Mouse (Mus musculus): Measurements from ENCODE around the gene Zfp362.

The Zfp362 gene

DNA sequence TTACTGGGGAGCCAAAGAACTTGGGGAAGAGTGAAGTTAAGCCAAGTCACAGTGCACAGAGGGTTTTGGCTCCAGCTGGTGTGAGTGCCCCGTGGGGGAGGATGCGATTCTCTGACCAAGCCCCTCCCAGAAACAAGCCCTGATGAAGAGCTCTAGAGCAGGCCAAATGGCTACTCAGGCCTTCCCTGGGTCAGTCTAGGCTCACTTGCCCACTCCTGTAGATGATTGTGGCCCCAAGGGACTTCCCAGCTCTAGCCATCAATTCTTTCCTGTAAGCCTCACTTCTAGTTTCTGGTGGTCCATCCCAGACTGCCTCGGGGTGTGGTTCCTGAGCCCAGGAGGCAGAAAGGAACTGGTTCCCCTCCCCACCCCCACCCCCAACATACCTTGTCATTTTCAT is 50.8 kb downstream of the Zfp362 start, which contains the start of gene A3galt2:
Gene A3galt2, plus strand, starts transcription at position 301 of the 400 bp plus-strand sequence.
- no peak for DNase-seq

DNA sequence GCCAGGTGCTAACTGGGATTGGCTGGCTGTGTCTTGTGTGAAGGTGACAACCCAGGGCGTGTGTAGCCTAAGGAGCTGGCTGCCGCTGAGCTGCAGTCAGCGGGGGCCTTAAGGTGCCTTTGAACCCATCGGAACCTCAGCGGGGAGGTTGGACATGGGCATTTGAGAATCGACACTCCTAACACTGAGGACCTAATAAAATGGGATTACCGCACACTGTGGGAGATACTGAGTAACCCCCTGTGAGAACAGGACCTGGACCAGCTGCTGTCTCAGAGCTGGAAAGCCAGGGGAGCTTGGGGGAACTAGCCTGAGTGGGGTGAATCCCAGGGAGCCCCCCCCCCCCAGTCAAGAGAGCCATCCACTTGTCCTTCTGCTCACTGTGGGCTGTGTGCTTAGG is 52.3 kb downstream of the Zfp362 start:
- DNase-seq = no peak

GRCm38 (mm10) chr4:128752031-128752757 is 53.7 kb downstream of the Zfp362 start:
- DNase-seq = no peak

GRCm38 (mm10) chr4:128751006-128751405 is 54.8 kb downstream of the Zfp362 start:
- no peak for DNase-seq

DNA sequence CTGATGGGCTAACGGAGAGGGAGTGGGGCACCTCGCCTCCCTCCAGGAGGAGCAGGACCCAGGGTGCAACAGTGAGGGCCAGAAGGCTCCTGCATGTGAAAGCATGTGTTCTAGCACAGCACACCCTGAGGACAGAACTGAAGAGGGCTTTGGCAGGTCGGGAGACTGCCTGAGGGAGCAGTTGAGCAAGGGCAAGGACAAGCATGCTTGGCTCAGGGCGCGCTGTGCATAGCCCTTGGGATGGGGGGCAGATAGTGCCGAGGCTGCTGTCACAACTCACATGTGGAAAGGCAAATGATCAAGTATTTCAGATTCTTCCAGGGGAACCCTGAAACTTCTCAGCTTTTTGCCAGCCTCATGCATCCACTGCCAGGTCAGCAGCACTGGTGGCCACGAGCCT is 57.5 kb downstream of the Zfp362 start:
- DNase-seq = no peak

GRCm38 (mm10) chr4:128747614-128748270 is 58.1 kb downstream of the Zfp362 start:
- no peak for DNase-seq

DNA sequence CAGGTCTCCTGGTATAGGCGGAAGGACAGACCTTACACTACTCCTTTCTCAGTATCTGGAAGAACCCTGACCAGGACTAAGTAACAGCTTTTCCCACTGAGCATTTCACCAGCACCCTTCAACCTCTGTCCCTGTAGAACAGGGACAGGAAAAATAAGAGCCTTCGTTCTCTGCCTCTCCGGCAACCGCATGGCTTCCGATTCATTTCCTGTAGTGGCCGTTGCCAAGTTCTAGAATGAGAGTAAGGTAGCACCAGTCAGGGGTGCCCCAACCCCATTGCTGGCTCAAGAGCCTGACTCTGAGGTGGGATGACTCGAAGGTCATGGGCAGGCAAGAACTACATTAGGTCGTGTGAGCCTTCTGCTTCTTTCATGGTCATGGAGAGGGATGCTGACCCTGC is 60.7 kb downstream of the Zfp362 start:
- DNase-seq = no peak

GRCm38 (mm10) chr4:128743031-128743626 is 62.7 kb downstream of the Zfp362 start:
- no peak for DNase-seq

- no peak for DNase-seq
These were observed 63.4 kb downstream of the Zfp362 start for GRCm38 (mm10) chr4:128742379-128742970.

- DNase-seq = no peak
These were observed 63.9 kb downstream of the Zfp362 start for GRCm38 (mm10) chr4:128741906-128742305.

DNA sequence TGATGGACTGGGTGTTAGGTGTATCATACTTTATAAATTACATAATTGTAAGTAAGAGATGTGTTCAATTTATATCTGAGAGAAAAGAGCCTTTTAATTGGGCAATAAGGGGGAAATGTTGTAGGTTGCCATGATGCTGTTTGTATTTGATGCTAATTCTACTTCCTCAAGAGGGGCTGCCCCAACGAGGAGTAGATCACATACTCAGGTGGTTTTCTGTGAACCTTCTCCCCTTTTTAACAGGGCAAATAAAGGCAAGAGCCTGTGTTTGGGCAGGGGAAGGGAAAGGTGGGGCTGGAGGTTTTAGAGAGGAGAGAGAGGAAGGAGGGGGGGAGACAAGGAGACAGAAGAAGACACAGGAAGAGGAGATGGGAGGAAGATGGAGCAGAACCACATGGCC is 65.0 kb downstream of the Zfp362 start:
- DNase-seq = no peak

DNA sequence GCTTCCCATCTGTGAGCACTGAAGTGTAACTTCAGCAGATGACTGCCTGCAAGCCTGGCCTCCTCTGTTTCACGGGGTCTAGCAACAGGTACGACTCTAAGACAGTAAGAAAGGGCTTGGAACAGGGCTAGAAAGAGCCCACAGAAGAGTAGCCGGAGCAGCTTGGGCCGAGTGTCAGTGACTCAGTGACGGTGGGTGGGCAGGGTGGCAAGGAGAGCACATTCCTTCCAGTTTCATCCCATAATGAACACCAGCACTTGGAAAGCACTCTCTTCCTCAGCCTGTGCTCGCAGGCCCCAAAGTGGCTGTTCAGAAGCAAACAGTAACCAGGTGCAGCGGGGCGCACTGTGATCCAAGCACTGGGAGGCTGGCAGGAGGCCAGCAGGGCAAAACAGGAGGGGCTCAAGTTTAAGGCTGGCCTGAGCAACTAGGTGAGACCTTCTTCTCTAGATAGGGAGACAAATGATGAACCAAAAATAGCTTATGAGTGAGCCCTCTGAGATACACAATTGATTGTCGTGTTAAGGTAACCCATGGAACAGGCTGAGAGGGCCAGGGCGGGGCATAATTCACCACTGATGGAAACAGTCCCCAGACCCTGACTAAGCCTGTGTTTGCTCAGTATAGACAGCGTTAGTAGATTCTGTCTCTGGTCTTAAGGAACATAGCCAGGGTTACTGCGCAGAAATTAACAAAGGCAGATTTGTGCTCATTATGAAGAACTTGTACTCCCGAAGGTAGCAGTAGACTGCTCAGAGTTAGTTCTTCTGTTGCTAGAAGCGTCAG is 67.8 kb downstream of the Zfp362 start:
- DNase-seq = no peak

GRCm38 (mm10) chr4:128737137-128737589 is 68.7 kb downstream of the Zfp362 start:
- DNase-seq = no peak

- DNase-seq = no peak
These were observed 70.8 kb downstream of the Zfp362 start for GRCm38 (mm10) chr4:128734721-128735671.

- peak; percentile 68 for DNase-seq
These were observed 71.6 kb downstream of the Zfp362 start for GRCm38 (mm10) chr4:128734217-128734616.

DNA sequence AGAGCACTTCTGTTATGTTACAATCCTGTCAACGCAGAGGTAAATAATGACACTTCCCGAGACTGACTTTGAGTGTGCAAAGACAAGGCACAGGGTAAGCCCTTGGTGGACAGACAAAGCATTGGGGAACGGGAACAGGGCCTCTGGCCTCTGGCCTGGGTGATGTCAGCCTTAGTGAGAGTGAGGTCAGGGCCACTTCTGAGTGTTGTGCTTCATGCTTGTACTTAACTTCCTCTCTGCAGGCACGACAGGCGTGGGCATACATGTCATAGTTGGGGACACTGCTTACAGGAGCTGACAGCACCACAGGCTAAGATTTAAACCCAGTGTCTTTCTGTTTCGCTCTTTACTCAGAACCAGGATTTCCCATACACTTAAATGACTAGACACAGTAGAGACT is 72.3 kb downstream of the Zfp362 start:
- no peak for DNase-seq

DNA sequence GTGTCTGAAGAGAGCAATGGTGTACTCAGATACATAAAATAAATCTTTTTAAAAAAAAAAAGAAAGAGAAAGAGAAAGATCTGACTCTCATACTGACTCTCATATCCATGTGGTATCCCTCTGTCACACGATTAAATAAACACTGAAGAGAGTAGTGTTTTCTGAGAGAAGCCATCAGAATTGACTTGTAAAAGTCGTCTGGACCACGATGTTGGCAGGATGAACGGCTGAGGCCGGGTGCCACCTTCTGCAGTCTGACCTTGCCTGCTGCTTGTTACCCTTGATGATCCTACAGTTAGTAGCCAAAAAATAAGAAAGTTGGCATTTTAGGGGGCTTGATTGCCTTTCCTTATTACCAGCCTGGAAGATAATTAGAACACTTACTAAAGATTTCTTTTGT is 73.1 kb downstream of the Zfp362 start:
- no peak for DNase-seq

GRCm38 (mm10) chr4:128730271-128730670 is 75.6 kb downstream of the Zfp362 start:
- DNase-seq = no peak

- DNase-seq = no peak
These were observed 76.2 kb downstream of the Zfp362 start for GRCm38 (mm10) chr4:128729709-128730037.

- DNase-seq = no peak
These were observed 76.7 kb downstream of the Zfp362 start for GRCm38 (mm10) chr4:128729033-128729708.

GRCm38 (mm10) chr4:128728431-128728851 is 77.4 kb downstream of the Zfp362 start:
- no peak for DNase-seq

Measured in right cerebral cortex, adult 18-20 months (tissue).